In genomic region chr9:45941329-45941888, GRCm38 (mm10) we compare ENCODE assay signal across 11 mouse cellular contexts. TPM values are rescaled to one million over a fixed set of nuclear protein-coding genes. Genes with fewer than 3 reads are reported as not detected.
DNase-seq lines count a peak whose midpoint lies in the region; ATAC-seq lines count a peak whose summit lies in the region.
"Had no signal": no experiment of that assay in that cellular context is flagged by ENCODE, and none has a peak within 500 bp of the region (broad histone marks: within the 10 kb centered on the region; RNA-seq: fewer than 3 reads in every experiment).

No protein-coding gene starts in this region.

- H3K36me3 ChIP-seq in forebrain, embryonic 13.5 days (ENCODE audit: poor library complexity, severe bottlenecking), result peaks cover 79% of the 10 kb centered on the region
- H3K36me3 ChIP-seq in forebrain, embryonic 16.5 days (ENCODE audit: control insufficient read depth, insufficient read depth), result peaks cover 17% of the 10 kb centered on the region; the same call in 1 of the 2 replicates
- H3K36me3 ChIP-seq in neural tube, embryonic 11.5 days (ENCODE audit: control insufficient read depth, insufficient read depth, low read length), result peaks cover 10% of the 10 kb centered on the region

- 59% methylated on average over 18 of the region's 18 CpGs for WGBS in forebrain, embryonic 13.5 days
- WGBS in forebrain, embryonic 16.5 days, result 57% methylated on average over 18 of the region's 18 CpGs
- WGBS in neural tube, embryonic 11.5 days, result 55% methylated on average over 18 of the region's 18 CpGs

- peaks cover 2% of the 10 kb centered on the region; the same call in 1 of the 2 replicates for H3K27me3 ChIP-seq in forebrain, embryonic 13.5 days
- H3K27me3 ChIP-seq in forebrain, embryonic 16.5 days (replicated peaks; ENCODE audit: control insufficient read depth, insufficient read depth, low read length), result 0 out of 2 replicates have a peak, but pooled peaks cover 3% of the 10 kb centered on the region
- no peaks in the 10 kb centered on the region for H3K27me3 ChIP-seq in neural tube, embryonic 11.5 days (ENCODE audit: control insufficient read depth, insufficient read depth, low read length)
- H3K27me3 ChIP-seq: heart, embryonic 12.5 days; neural tube, embryonic 13.5 days had no signal

- H3K4me3 ChIP-seq in forebrain, embryonic 13.5 days, result no peak overlapping the region
- no peak overlapping the region for H3K4me3 ChIP-seq in forebrain, embryonic 16.5 days (replicated peaks; ENCODE audit: low read length)
- no peak overlapping the region for H3K4me3 ChIP-seq in neural tube, embryonic 11.5 days (ENCODE audit: low read depth, low read length)
- H3K4me3 ChIP-seq: heart, embryonic 12.5 days; neural tube, embryonic 13.5 days had no signal

- no peak overlapping the region for H3K9ac ChIP-seq in forebrain, embryonic 13.5 days
- H3K9ac ChIP-seq in forebrain, embryonic 16.5 days (replicated peaks; ENCODE audit: low read depth, low read length), result no peak overlapping the region
- no peak overlapping the region for H3K9ac ChIP-seq in neural tube, embryonic 11.5 days (ENCODE audit: low read length)
- H3K9ac ChIP-seq: heart, embryonic 12.5 days; neural tube, embryonic 13.5 days had no signal

- no peak overlapping the region for H3K27ac ChIP-seq in forebrain, embryonic 13.5 days
- H3K27ac ChIP-seq in forebrain, embryonic 16.5 days (ENCODE audit: low read length), result no peak overlapping the region
- no peak overlapping the region for H3K27ac ChIP-seq in neural tube, embryonic 11.5 days (ENCODE audit: low read depth, low read length)
- H3K27ac ChIP-seq: neural tube, embryonic 13.5 days had no signal

- H3K9me3 ChIP-seq in forebrain, embryonic 13.5 days (replicated peaks), result no peaks in the 10 kb centered on the region
- no peaks in the 10 kb centered on the region for H3K9me3 ChIP-seq in forebrain, embryonic 16.5 days (ENCODE audit: control insufficient read depth, low read length)
- H3K9me3 ChIP-seq in neural tube, embryonic 11.5 days (ENCODE audit: control insufficient read depth, low read length), result no peaks in the 10 kb centered on the region
- H3K9me3 ChIP-seq: heart, embryonic 12.5 days; neural tube, embryonic 13.5 days had no signal

- ATAC-seq in forebrain, embryonic 13.5 days, result 0 out of 2 replicates have a peak, but pooled peaks have one; percentile 10
- ATAC-seq in forebrain, embryonic 16.5 days, result no peak
- no peak for ATAC-seq in neural tube, embryonic 11.5 days (ENCODE audit: insufficient read depth, low FRiP score, low TSS enrichment)
- peak; percentile 36 for ATAC-seq in megakaryocyte progenitor cell, adult 5-6 weeks (replicated peaks; ENCODE audit: poor library complexity)
- no peak for ATAC-seq in activated CD4-positive, CD25-positive, alpha-beta regulatory T cell, adult 4 months

- no peak overlapping the region for H3K4me2 ChIP-seq in forebrain, embryonic 13.5 days
- no peak overlapping the region for H3K4me2 ChIP-seq in forebrain, embryonic 16.5 days (ENCODE audit: low read length)
- no peak overlapping the region for H3K4me2 ChIP-seq in neural tube, embryonic 11.5 days (ENCODE audit: low read depth)
- H3K4me2 ChIP-seq: heart, embryonic 12.5 days; neural tube, embryonic 13.5 days had no signal

- DNase-seq in neural tube, embryonic 11.5 days (ENCODE audit: low spot score), result peak; percentile 32
- no peak for DNase-seq in neural tube, embryonic 10.5 days (ENCODE audit: extremely low spot score, low spot score)
- DNase-seq in c-Kit-positive CD71-positive TER-119-positive erythroid progenitor cells, embryonic 14.5 days (ENCODE audit: low spot score), result peak; percentile 50
- DNase-seq in right cerebral cortex, adult 2 months (ENCODE audit: low spot score in 2 of 2), result no peak
- DNase-seq: kidney, postnatal 14 days had no signal

- H3K4me1 ChIP-seq in forebrain, embryonic 13.5 days, result peaks cover under 1% of the 10 kb centered on the region; the same call in 1 of the 2 replicates
- no peaks in the 10 kb centered on the region for H3K4me1 ChIP-seq in forebrain, embryonic 16.5 days (replicated peaks; ENCODE audit: control insufficient read depth, insufficient read depth, low read length)
- H3K4me1 ChIP-seq in neural tube, embryonic 11.5 days (ENCODE audit: control insufficient read depth, insufficient read depth, low read length), result no peaks in the 10 kb centered on the region
- H3K4me1 ChIP-seq: neural tube, embryonic 13.5 days had no signal

RNA-seq across cellular contexts. Expression of gene Tagln, which starts 5.6 kb away (rescaled TPM):
- 2.5 and 3.1 TPM in 2 replicates for polyA plus RNA-seq in forebrain, embryonic 13.5 days (2015; fragmentation: Nextera tagmentation; extraction: Ambion mirVana)
- 5.0 and 5.6 TPM in 2 replicates for polyA plus RNA-seq in forebrain, embryonic 16.5 days (2015; fragmentation: Nextera tagmentation; extraction: Ambion mirVana)
- polyA plus RNA-seq in neural tube, embryonic 11.5 days (2014; fragmentation: Nextera tagmentation; extraction: Ambion mirVana), result 13.5 and 19.2 TPM in 2 replicates
- 0.10 TPM in 2 replicates for total RNA-seq in megakaryocyte progenitor cell, adult 5-6 weeks (2015)
- not detected in 2 replicates for total RNA-seq in megakaryocyte progenitor cell, adult 5-6 weeks (2017)
- 1 to 10 TPM in 1 of 2 experiments, under 1 TPM in 1; 0.66 to 1.1 TPM for polyA plus RNA-seq in activated CD4-positive, CD25-positive, alpha-beta regulatory T cell, adult 4 months (2017; shearing (Covaris generic))

RNA-seq across cellular contexts. Expression of gene Sidt2, which starts 13.6 kb away (rescaled TPM):
- 22.6 and 26.3 TPM in 2 replicates for polyA plus RNA-seq in forebrain, embryonic 13.5 days (2015; fragmentation: Nextera tagmentation; extraction: Ambion mirVana)
- polyA plus RNA-seq in forebrain, embryonic 16.5 days (2015; fragmentation: Nextera tagmentation; extraction: Ambion mirVana), result 39.6 and 42.7 TPM in 2 replicates
- polyA plus RNA-seq in neural tube, embryonic 11.5 days (2014; fragmentation: Nextera tagmentation; extraction: Ambion mirVana), result 28.7 and 34.7 TPM in 2 replicates
- total RNA-seq in megakaryocyte progenitor cell, adult 5-6 weeks (2015), result 29.4 and 32.7 TPM in 2 replicates
- total RNA-seq in megakaryocyte progenitor cell, adult 5-6 weeks (2017), result 15.3 and 21.9 TPM in 2 replicates
- polyA plus RNA-seq in activated CD4-positive, CD25-positive, alpha-beta regulatory T cell, adult 4 months (2017; shearing (Covaris generic)), result 10 to 100 TPM; 36.5 to 43.0 TPM

RNA-seq across cellular contexts. Expression of gene Rnf214, which starts 34.7 kb away (rescaled TPM):
- polyA plus RNA-seq in forebrain, embryonic 13.5 days (2015; fragmentation: Nextera tagmentation; extraction: Ambion mirVana), result 92.9 and 94.3 TPM in 2 replicates
- polyA plus RNA-seq in forebrain, embryonic 16.5 days (2015; fragmentation: Nextera tagmentation; extraction: Ambion mirVana), result 79.6 and 98.3 TPM in 2 replicates
- polyA plus RNA-seq in neural tube, embryonic 11.5 days (2014; fragmentation: Nextera tagmentation; extraction: Ambion mirVana), result 71.6 and 76.3 TPM in 2 replicates
- total RNA-seq in megakaryocyte progenitor cell, adult 5-6 weeks (2015), result 20.3 and 21.2 TPM in 2 replicates
- total RNA-seq in megakaryocyte progenitor cell, adult 5-6 weeks (2017), result 26.5 and 27.4 TPM in 2 replicates
- polyA plus RNA-seq in activated CD4-positive, CD25-positive, alpha-beta regulatory T cell, adult 4 months (2017; shearing (Covaris generic)), result 10 to 100 TPM; 26.5 to 29.6 TPM

RNA-seq across cellular contexts. Expression of gene Pcsk7, which starts 35.1 kb away (rescaled TPM):
- polyA plus RNA-seq in forebrain, embryonic 13.5 days (2015; fragmentation: Nextera tagmentation; extraction: Ambion mirVana), result 20.1 and 24.9 TPM in 2 replicates
- polyA plus RNA-seq in forebrain, embryonic 16.5 days (2015; fragmentation: Nextera tagmentation; extraction: Ambion mirVana), result 22.9 and 30.5 TPM in 2 replicates
- polyA plus RNA-seq in neural tube, embryonic 11.5 days (2014; fragmentation: Nextera tagmentation; extraction: Ambion mirVana), result 17.6 and 18.1 TPM in 2 replicates
- total RNA-seq in megakaryocyte progenitor cell, adult 5-6 weeks (2015), result 8.5 and 9.6 TPM in 2 replicates
- 11.2 and 14.4 TPM in 2 replicates for total RNA-seq in megakaryocyte progenitor cell, adult 5-6 weeks (2017)
- 10 to 100 TPM; 13.9 to 18.5 TPM for polyA plus RNA-seq in activated CD4-positive, CD25-positive, alpha-beta regulatory T cell, adult 4 months (2017; shearing (Covaris generic))

Comparison
In these comparisons a context has a peak if more than half of its experiments do, and no peak if none do; other contexts are left out.
1. ATAC-seq: peak in forebrain, embryonic 13.5 days (single experiment) and megakaryocyte progenitor cell, adult 5-6 weeks (single experiment); none in forebrain, embryonic 16.5 days (single experiment), neural tube, embryonic 11.5 days (single experiment) and activated CD4-positive, CD25-positive, alpha-beta regulatory T cell, adult 4 months (single experiment).
2. DNase-seq: peak in neural tube, embryonic 11.5 days (single experiment) and c-Kit-positive CD71-positive TER-119-positive erythroid progenitor cells, embryonic 14.5 days (single experiment); none in neural tube, embryonic 10.5 days (single experiment) and right cerebral cortex, adult 2 months (0 of 2).